Mouse (Mus musculus) heart, embryonic 11.5 days (tissue): ENCODE measurements around the gene Igsf8. TPM values are rescaled to one million over a fixed set of nuclear protein-coding genes. Genes with fewer than 3 reads are reported as not detected.

Experiments used
- ATAC-seq: fragments of 200-750 bp; cut with Nextera tagmentation; replicated peaks from 2 replicates; pipeline ENCODE4 v1.8.0; 2017; ENCODE audit warnings: moderate library complexity; ENCODE audit not compliant: insufficient number of reproducible peaks, low FRiP score, low TSS enrichment
- H3K27ac ChIP-seq: fragments of 300-500 bp; sonication (generic); 2 replicates; pipeline ENCODE4 v1.5.1; 2014; ENCODE audit warnings: mild to moderate bottlenecking, low read depth, low read length
- H3K27me3 ChIP-seq: fragments of 300-500 bp; sonication (generic); 2 replicates; pipeline ENCODE4 v1.6.1; 2014; ENCODE audit warnings: mild to moderate bottlenecking, low read length, mixed read lengths; ENCODE audit not compliant: control insufficient read depth, insufficient read depth
- H3K36me3 ChIP-seq: fragments of 300-500 bp; sonication (generic); 2 replicates; pipeline ENCODE4 v1.6.1; 2014; ENCODE audit warnings: mild to moderate bottlenecking, low read length, moderate library complexity, mixed read lengths; ENCODE audit not compliant: control insufficient read depth, insufficient read depth
- H3K4me1 ChIP-seq: fragments of 300-500 bp; sonication (generic); 2 replicates; pipeline ENCODE4 v1.6.1; 2014; ENCODE audit warnings: low read length; ENCODE audit not compliant: control insufficient read depth, insufficient read depth
- H3K4me2 ChIP-seq: fragments of 300-500 bp; sonication (generic); 2 replicates; pipeline ENCODE4 v1.6.1; 2014; ENCODE audit warnings: mild to moderate bottlenecking, moderate library complexity
- H3K4me3 ChIP-seq: fragments of 300-500 bp; sonication (generic); 2 replicates; pipeline ENCODE4 v1.5.1; 2014; ENCODE audit warnings: low read depth, low read length
- H3K9ac ChIP-seq: fragments of 300-500 bp; sonication (generic); 2 replicates; pipeline ENCODE4 v1.6.1; 2014; ENCODE audit warnings: mild to moderate bottlenecking, low read depth, low read length, moderate library complexity
- H3K9me3 ChIP-seq: fragments of 300-500 bp; sonication (generic); replicated peaks from 2 replicates; pipeline ENCODE4 v1.6.1; 2016; ENCODE audit warnings: low read length; ENCODE audit not compliant: control insufficient read depth
- WGBS: fragments of 180-500 bp; shearing (Covaris S2); extraction: QIAGEN DNeasy Blood & Tissue Kit; methylation state at CpG from one replicate; pipeline ENCODE4 v1.1.7; 2014; ENCODE audit not compliant: insufficient replicate concordance; 5-methylcytosine and 5-hydroxymethylcytosine counted together
- polyA plus RNA-seq: library from polyadenylated mRNA; unstranded; fragments of >200 nt; fragmentation: Nextera tagmentation; extraction: Ambion mirVana; gene quantifications from 2 replicates; pipeline ENCODE4 v1.2.1, GENCODE M21; 2014

The Igsf8 gene
- polyA plus RNA-seq, 1 experiment from 2014 or later = 22.8 TPM

GRCm38 (mm10) chr1:172346707-172347106 is 85.3 kb downstream of the Igsf8 start:
- Histone ChIP-seq H3K4me2 (no peak overlapping the region), H3K36me3 (no peaks in the 10 kb centered on the region), H3K4me1 (peaks cover 9% of the 10 kb centered on the region), H3K27me3 (peaks cover 40% of the 10 kb centered on the region), H3K9me3 (no peaks in the 10 kb centered on the region), H3K27ac (no peak overlapping the region), H3K4me3 (no peak overlapping the region), H3K9ac (no peak overlapping the region)
- WGBS = 82% methylated on average over 10 of the region's 10 CpGs
- ATAC-seq = no peak

GRCm38 (mm10) chr1:172347382-172347781 is 85.9 kb downstream of the Igsf8 start:
- Histone ChIP-seq H3K4me1 (peaks cover 9% of the 10 kb centered on the region), H3K27ac (no peak overlapping the region), H3K9ac (no peak overlapping the region), H3K4me2 (no peak overlapping the region), H3K36me3 (no peaks in the 10 kb centered on the region), H3K9me3 (no peaks in the 10 kb centered on the region), H3K27me3 (peaks cover 35% of the 10 kb centered on the region), H3K4me3 (no peak overlapping the region)
- 82% methylated on average over 12 of the region's 12 CpGs for WGBS
- no peak for ATAC-seq

GRCm38 (mm10) chr1:172349504-172349903 is 88.1 kb downstream of the Igsf8 start:
- Histone ChIP-seq H3K4me2 (no peak overlapping the region), H3K36me3 (no peaks in the 10 kb centered on the region), H3K27ac (no peak overlapping the region), H3K9me3 (no peaks in the 10 kb centered on the region), H3K4me1 (peaks cover 9% of the 10 kb centered on the region), H3K4me3 (no peak overlapping the region), H3K9ac (no peak overlapping the region), H3K27me3 (peaks cover 28% of the 10 kb centered on the region)
- ATAC-seq = no peak
- 68% methylated on average over 5 of the region's 5 CpGs for WGBS

GRCm38 (mm10) chr1:172349916-172350812 is 88.7 kb downstream of the Igsf8 start:
- H3K9ac ChIP-seq = no peak overlapping the region
- peak overlapping the region; percentile 27 for H3K4me2 ChIP-seq
- 17% methylated on average over 19 of the region's 19 CpGs for whole genome bisulfite sequencing
- no peaks in the 10 kb centered on the region for H3K36me3 ChIP-seq
- ATAC-seq = peak; percentile 41; the same call in 1 of the 2 replicates
- H3K27ac ChIP-seq = no peak overlapping the region
- H3K27me3 ChIP-seq = peaks cover 28% of the 10 kb centered on the region
- no peak overlapping the region for H3K4me3 ChIP-seq
- H3K9me3 ChIP-seq = no peaks in the 10 kb centered on the region
- H3K4me1 ChIP-seq = peaks cover 9% of the 10 kb centered on the region

- Histone ChIP-seq H3K9me3 (no peaks in the 10 kb centered on the region), H3K4me2 (no peak overlapping the region), H3K27ac (no peak overlapping the region), H3K36me3 (no peaks in the 10 kb centered on the region), H3K4me3 (no peak overlapping the region), H3K9ac (no peak overlapping the region), H3K4me1 (peaks cover 9% of the 10 kb centered on the region), H3K27me3 (peaks cover 33% of the 10 kb centered on the region)
- no peak for ATAC-seq
- 61% methylated on average over 6 of the region's 6 CpGs for WGBS
Measured at GRCm38 (mm10) chr1:172352001-172352400, 90.6 kb downstream of the Igsf8 start.

- WGBS = 69% methylated on average over 3 of the region's 3 CpGs
- Histone ChIP-seq H3K27me3 (peaks cover 35% of the 10 kb centered on the region), H3K36me3 (no peaks in the 10 kb centered on the region)
Measured at GRCm38 (mm10) chr1:172352453-172352852, 91.0 kb downstream of the Igsf8 start.

GRCm38 (mm10) chr1:172355336-172355735 is 93.9 kb downstream of the Igsf8 start:
- Histone ChIP-seq H3K36me3 (no peaks in the 10 kb centered on the region), H3K27me3 (peaks cover 29% of the 10 kb centered on the region), H3K4me1 (peaks cover 2% of the 10 kb centered on the region), H3K9me3 (no peaks in the 10 kb centered on the region), H3K9ac (no peak overlapping the region), H3K4me2 (no peak overlapping the region), H3K4me3 (no peak overlapping the region), H3K27ac (no peak overlapping the region)
- ATAC-seq = no peak
- WGBS = 46% methylated on average over 3 of the region's 3 CpGs

More at GRCm38 (mm10) chr1:172352453-172352852, 91.0 kb downstream of the Igsf8 start:
- H3K4me3 ChIP-seq = no peak overlapping the region
- H3K4me1 ChIP-seq = peaks cover 9% of the 10 kb centered on the region
- no peak overlapping the region for H3K9ac ChIP-seq
- no peak overlapping the region for H3K27ac ChIP-seq
- no peaks in the 10 kb centered on the region for H3K9me3 ChIP-seq
- ATAC-seq = no peak
- no peak overlapping the region for H3K4me2 ChIP-seq

GRCm38 (mm10) chr1:172357550-172357949 is 96.1 kb downstream of the Igsf8 start:
- 4% methylated on average over 1 of the region's 1 CpGs for WGBS
- Histone ChIP-seq H3K27ac (no peak overlapping the region), H3K4me1 (no peaks in the 10 kb centered on the region), H3K4me3 (no peak overlapping the region), H3K27me3 (peaks cover 16% of the 10 kb centered on the region), H3K9ac (no peak overlapping the region), H3K36me3 (no peaks in the 10 kb centered on the region), H3K9me3 (no peaks in the 10 kb centered on the region), H3K4me2 (no peak overlapping the region)
- no peak for ATAC-seq

- H3K27ac ChIP-seq = no peak overlapping the region
- H3K9me3 ChIP-seq = no peaks in the 10 kb centered on the region
- H3K36me3 ChIP-seq = no peaks in the 10 kb centered on the region
- no peak overlapping the region for H3K4me3 ChIP-seq
- H3K9ac ChIP-seq = no peak overlapping the region
- ATAC-seq = no peak
- H3K27me3 ChIP-seq = peaks cover 12% of the 10 kb centered on the region
- H3K4me2 ChIP-seq = no peak overlapping the region
- WGBS = 74% methylated on average over 10 of the region's 10 CpGs
- H3K4me1 ChIP-seq = no peaks in the 10 kb centered on the region
Measured at GRCm38 (mm10) chr1:172358341-172358740, 96.9 kb downstream of the Igsf8 start.
